ENCODE assay signal across 9 mouse cellular contexts in the genomic region with DNA sequence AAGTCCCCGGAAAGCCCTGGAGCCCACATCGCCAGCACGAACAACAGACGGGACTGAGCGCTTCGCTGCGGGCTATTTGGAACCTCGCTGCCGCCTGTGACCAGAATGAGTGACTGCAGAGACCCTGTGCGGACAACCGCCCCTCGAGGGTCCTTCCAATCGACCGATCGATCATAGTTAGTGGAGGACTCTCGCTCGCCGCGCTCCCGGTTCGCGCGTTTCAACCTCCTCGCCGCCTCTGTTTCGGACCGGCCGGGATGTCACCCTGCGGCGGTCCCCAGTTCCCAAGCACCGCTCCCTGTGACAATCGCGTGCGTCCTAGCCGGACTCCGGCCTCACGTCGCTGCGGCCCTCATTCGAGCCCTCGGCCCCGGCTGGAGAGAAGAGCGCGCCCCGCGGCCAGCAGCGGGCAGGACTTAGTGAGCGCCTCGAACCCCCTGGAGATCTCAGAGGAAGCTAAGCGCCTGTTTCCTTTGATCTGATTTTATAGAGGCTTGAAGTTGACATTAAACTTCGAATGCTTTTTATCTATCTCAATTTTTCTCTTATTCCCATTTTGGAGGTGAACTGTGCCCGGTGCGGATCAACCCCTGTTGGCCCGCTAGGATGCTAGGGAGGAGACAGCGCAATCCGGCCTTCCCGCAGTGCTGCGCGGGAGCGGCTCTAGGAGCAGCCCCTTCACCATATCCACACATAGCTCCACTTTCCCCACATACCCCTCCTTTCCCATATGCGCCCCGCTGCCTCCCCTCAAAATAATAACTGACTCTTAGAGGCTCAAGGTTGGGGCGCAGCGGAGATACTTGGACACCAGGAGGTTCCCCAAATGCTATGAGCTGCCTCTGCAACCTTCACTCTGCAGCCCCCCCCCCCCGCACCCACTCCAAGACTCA. TPM values are rescaled to one million over a fixed set of nuclear protein-coding genes. Genes with fewer than 3 reads are reported as not detected.
DNase-seq lines count a peak whose midpoint lies in the region; ATAC-seq and TF ChIP-seq lines count a peak whose summit lies in the region.
"Had no signal": no experiment of that assay in that cellular context is flagged by ENCODE, and none has a peak within 500 bp of the region (broad histone marks: within the 10 kb centered on the region; RNA-seq: fewer than 3 reads in every experiment).

No protein-coding gene starts in this region.

- H3K27ac ChIP-seq in cerebellum, adult 2 months (ENCODE audit: insufficient read depth, low read length): no peak overlapping the region
- no peak overlapping the region for H3K27ac ChIP-seq in heart, postnatal 0 days (ENCODE audit: low read depth)
- no peak overlapping the region for H3K27ac ChIP-seq in liver, adult 2 months (replicated peaks; ENCODE audit: insufficient read depth, low read depth, low read length)
- no peak overlapping the region for H3K27ac ChIP-seq in stomach, embryonic 14.5 days (ENCODE audit: low read length)

- H3K4me3 ChIP-seq in cerebellum, adult 2 months (replicated peaks; ENCODE audit: insufficient read depth, low read depth, low read length): peak overlapping the region; percentile 21
- peak overlapping the region; percentile 54 for H3K4me3 ChIP-seq in heart, postnatal 0 days (ENCODE audit: low read depth, low read length)
- H3K4me3 ChIP-seq in liver, adult 2 months (ENCODE audit: insufficient read depth, low read depth, low read length): 0 out of 2 replicates have a peak overlapping the region, but pooled peaks have one; percentile 7
- peak overlapping the region; percentile 25 for H3K4me3 ChIP-seq in stomach, embryonic 14.5 days (ENCODE audit: low read depth, low read length)

- ATAC-seq in cerebellum, adult (ENCODE audit: insufficient number of reproducible peaks, low FRiP score, low TSS enrichment): no peak
- peak; percentile 19; the same call in 1 of the 2 replicates for ATAC-seq in heart, postnatal 0 days (ENCODE audit: insufficient read depth, low read depth)
- ATAC-seq in stomach, embryonic 14.5 days (ENCODE audit: insufficient number of reproducible peaks, insufficient read depth, low FRiP score, low read depth): no peak

- H3K36me3 ChIP-seq in heart, postnatal 0 days (replicated peaks; ENCODE audit: control insufficient read depth, insufficient read depth, low read length): no peaks in the 10 kb centered on the region
- H3K36me3 ChIP-seq in liver, adult 2 months (ENCODE audit: control insufficient read depth, insufficient read depth, low read length): no peaks in the 10 kb centered on the region
- H3K36me3 ChIP-seq in stomach, embryonic 14.5 days (ENCODE audit: control insufficient read depth, insufficient read depth, low read length): no peaks in the 10 kb centered on the region

- DNase-seq in cerebellum, adult 2 months: peak in 1 of 2 experiments; percentile 37
- DNase-seq in ZHBTc4 (ENCODE audit: low read depth, low spot score): peak; percentile 53
- no peak for DNase-seq in heart, postnatal 0 days (ENCODE audit: low spot score)
- DNase-seq in liver, adult 2 months (ENCODE audit: extremely low read depth, low read depth, low spot score): no peak
- no peak for DNase-seq in thymus, postnatal 25 days
- no peak for DNase-seq in lung, postnatal 10 days

- no peak for TF ChIP-seq CTCF in cerebellum, adult 2 months (IDR thresholded peaks at IDR 0.05; ENCODE audit: borderline replicate concordance, insufficient read depth, low read depth, low read length)
- TF ChIP-seq CTCF in heart, postnatal 0 days (IDR thresholded peaks at IDR 0.05; ENCODE audit: low read depth): no peak
- TF ChIP-seq CTCF in liver, adult 2 months (IDR thresholded peaks at IDR 0.05; ENCODE audit: low read depth, low read length): no peak

- H3K27me3 ChIP-seq in cerebellum, adult 2 months (ENCODE audit: control insufficient read depth, insufficient read depth, low read length): peaks cover 8% of the 10 kb centered on the region
- peaks cover 86% of the 10 kb centered on the region for H3K27me3 ChIP-seq in heart, postnatal 0 days (ENCODE audit: control insufficient read depth, insufficient read depth, low read length)
- peaks cover 26% of the 10 kb centered on the region for H3K27me3 ChIP-seq in liver, adult 2 months (ENCODE audit: control insufficient read depth, insufficient read depth, low read length)
- peaks cover 69% of the 10 kb centered on the region for H3K27me3 ChIP-seq in stomach, embryonic 14.5 days (ENCODE audit: control insufficient read depth, insufficient read depth, low read length)

- peak overlapping the region; percentile 74 for H3K4me2 ChIP-seq in heart, postnatal 0 days (ENCODE audit: low read depth, low read length)
- H3K4me2 ChIP-seq in stomach, embryonic 14.5 days (replicated peaks; ENCODE audit: low read depth, low read length): peak overlapping the region; percentile 42

- no peak overlapping the region for H3K9ac ChIP-seq in heart, postnatal 0 days (replicated peaks; ENCODE audit: low read depth, low read length)
- no peak overlapping the region for H3K9ac ChIP-seq in liver, adult 2 months (ENCODE audit: low read depth, low read length)
- H3K9ac ChIP-seq in stomach, embryonic 14.5 days (replicated peaks; ENCODE audit: low read depth, low read length): no peak overlapping the region

- WGBS in cerebellum, adult 2 months: 4% methylated on average over 65 of the region's 65 CpGs
- WGBS in heart, postnatal 0 days: 4% methylated on average over 65 of the region's 65 CpGs
- WGBS in liver, adult 2 months: 3% methylated on average over 65 of the region's 65 CpGs
- WGBS in stomach, embryonic 14.5 days: under 1% methylated on average over 65 of the region's 65 CpGs

- no peak for TF ChIP-seq POLR2A in cerebellum, adult 2 months (IDR thresholded peaks at IDR 0.05; ENCODE audit: borderline replicate concordance, insufficient read depth, low read length)
- no peak for TF ChIP-seq POLR2A in liver, adult 2 months (IDR thresholded peaks at IDR 0.05; ENCODE audit: extremely low read depth, insufficient read depth, low read length)

- H3K79me2 ChIP-seq in liver, adult 2 months (ENCODE audit: control insufficient read depth, insufficient read depth, low read length): no peaks in the 10 kb centered on the region

- TF ChIP-seq EP300 in heart, postnatal 0 days (IDR thresholded peaks at IDR 0.05; ENCODE audit: low read depth): no peak

- H3K4me1 ChIP-seq in cerebellum, adult 2 months (ENCODE audit: control insufficient read depth, insufficient read depth, low read length): no peaks in the 10 kb centered on the region
- H3K4me1 ChIP-seq in heart, postnatal 0 days (ENCODE audit: control insufficient read depth, insufficient read depth): peaks cover 7% of the 10 kb centered on the region; the same call in 1 of the 2 replicates
- no peaks in the 10 kb centered on the region for H3K4me1 ChIP-seq in liver, adult 2 months (ENCODE audit: control insufficient read depth, insufficient read depth, low read length)
- 0 out of 2 replicates have a peak, but pooled peaks cover 6% of the 10 kb centered on the region for H3K4me1 ChIP-seq in stomach, embryonic 14.5 days (ENCODE audit: control insufficient read depth, insufficient read depth, low read length)

- H3K9me3 ChIP-seq in heart, postnatal 0 days (replicated peaks; ENCODE audit: control insufficient read depth, low read length): no peaks in the 10 kb centered on the region
- no peaks in the 10 kb centered on the region for H3K9me3 ChIP-seq in stomach, embryonic 14.5 days (ENCODE audit: control insufficient read depth, low read depth, low read length)

RNA-seq across cellular contexts. Expression of a gene that starts 11.7 kb away (rescaled TPM):
- polyA plus RNA-seq in cerebellum, adult 2 months (2012; rRNA removed): 0.08 and 0.30 TPM in 2 replicates
- not detected in 2 replicates for total RNA-seq in heart, postnatal 0 days (2014; rRNA removed; ENCODE audit: low replicate concordance)
- not detected in 2 replicates for polyA plus RNA-seq in heart, postnatal 0 days (2015; fragmentation: Nextera tagmentation; extraction: Ambion mirVana)
- total RNA-seq in liver, adult 2 months (2014; rRNA removed): not detected in 2 replicates
- polyA plus RNA-seq in liver, adult 2 months (2012; rRNA removed): not detected in 2 replicates
- polyA plus RNA-seq in stomach, embryonic 14.5 days (2014; fragmentation: Nextera tagmentation; extraction: Ambion mirVana): not detected in 2 replicates
- polyA plus RNA-seq: C2C12 had no signal

RNA-seq across cellular contexts. Expression of a gene that starts 28.2 kb away (rescaled TPM):
- polyA plus RNA-seq in cerebellum, adult 2 months (2012; rRNA removed): not detected in 2 replicates
- total RNA-seq in heart, postnatal 0 days (2014; rRNA removed; ENCODE audit: low replicate concordance): not detected in 2 replicates
- not detected in 2 replicates for polyA plus RNA-seq in heart, postnatal 0 days (2015; fragmentation: Nextera tagmentation; extraction: Ambion mirVana)
- not detected in 2 replicates for total RNA-seq in liver, adult 2 months (2014; rRNA removed)
- polyA plus RNA-seq in liver, adult 2 months (2012; rRNA removed): not detected in 2 replicates
- polyA plus RNA-seq in stomach, embryonic 14.5 days (2014; fragmentation: Nextera tagmentation; extraction: Ambion mirVana): not detected in 2 replicates
- polyA plus RNA-seq: C2C12 had no signal

RNA-seq across cellular contexts. Expression of a gene that starts 48.0 kb away (rescaled TPM):
- not detected in 2 replicates for polyA plus RNA-seq in cerebellum, adult 2 months (2012; rRNA removed)
- not detected in 2 replicates for total RNA-seq in heart, postnatal 0 days (2014; rRNA removed; ENCODE audit: low replicate concordance)
- polyA plus RNA-seq in heart, postnatal 0 days (2015; fragmentation: Nextera tagmentation; extraction: Ambion mirVana): not detected in 2 replicates
- not detected in 2 replicates for total RNA-seq in liver, adult 2 months (2014; rRNA removed)
- not detected in 2 replicates for polyA plus RNA-seq in liver, adult 2 months (2012; rRNA removed)
- polyA plus RNA-seq in stomach, embryonic 14.5 days (2014; fragmentation: Nextera tagmentation; extraction: Ambion mirVana): not detected in 2 replicates
- polyA plus RNA-seq: C2C12 had no signal

RNA-seq across cellular contexts. Expression of a gene that starts 48.4 kb away (rescaled TPM):
- 93.6 and 97.3 TPM in 2 replicates for polyA plus RNA-seq in cerebellum, adult 2 months (2012; rRNA removed)
- total RNA-seq in heart, postnatal 0 days (2014; rRNA removed; ENCODE audit: low replicate concordance): 35.7 and 49.2 TPM in 2 replicates
- 23.5 and 24.0 TPM in 2 replicates for polyA plus RNA-seq in heart, postnatal 0 days (2015; fragmentation: Nextera tagmentation; extraction: Ambion mirVana)
- total RNA-seq in liver, adult 2 months (2014; rRNA removed): 6.0 and 7.7 TPM in 2 replicates
- polyA plus RNA-seq in liver, adult 2 months (2012; rRNA removed): 17.7 and 23.8 TPM in 2 replicates
- polyA plus RNA-seq in stomach, embryonic 14.5 days (2014; fragmentation: Nextera tagmentation; extraction: Ambion mirVana): 50.2 TPM in 2 replicates
